Mouse (Mus musculus) liver, postnatal 0 days (tissue): ENCODE measurements around the gene Cubn. TPM values are rescaled to one million over a fixed set of nuclear protein-coding genes. Genes with fewer than 3 reads are reported as not detected.

Source experiments
- ATAC-seq: fragments of 200-750 bp; cut with Nextera tagmentation; 2 replicates; pipeline ENCODE4 v1.8.0; 2017; ENCODE audit warnings: mild to moderate bottlenecking, moderate library complexity
- DNase-seq: peaks from one replicate; pipeline ENCODE4 v3.0.0-alpha.2; 2016
- H3K27ac ChIP-seq: fragments of 300-500 bp; sonication (generic); 2 replicates; pipeline ENCODE4 v1.5.1; 2014; ENCODE audit warnings: antibody characterized with exemption, moderate library complexity, mild to moderate bottlenecking, low read depth
- H3K27me3 ChIP-seq: fragments of 300-500 bp; sonication (generic); 2 replicates; pipeline ENCODE4 v1.6.1; 2014; ENCODE audit warnings: low read length, control low read depth, mixed read lengths; ENCODE audit not compliant: insufficient read depth
- H3K36me3 ChIP-seq: fragments of 300-500 bp; sonication (generic); replicated peaks from 2 replicates; pipeline ENCODE4 v1.6.1; 2014; ENCODE audit warnings: mild to moderate bottlenecking, control low read depth, low read length, moderate library complexity, mixed read lengths; ENCODE audit not compliant: insufficient read depth
- H3K4me1 ChIP-seq: fragments of 300-500 bp; sonication (generic); 2 replicates; pipeline ENCODE4 v1.6.1; 2014; ENCODE audit warnings: antibody characterized with exemption, mild to moderate bottlenecking, control low read depth; ENCODE audit not compliant: insufficient read depth
- H3K4me2 ChIP-seq: fragments of 300-500 bp; sonication (generic); 2 replicates; pipeline ENCODE4 v1.6.1; 2014; ENCODE audit warnings: low read depth, mild to moderate bottlenecking, low read length, moderate library complexity, mixed read lengths
- H3K4me3 ChIP-seq: fragments of 300-500 bp; sonication (generic); 2 replicates; pipeline ENCODE4 v1.5.1; 2014; ENCODE audit warnings: low read depth, low read length
- H3K9ac ChIP-seq: fragments of 300-500 bp; sonication (generic); replicated peaks from 2 replicates; pipeline ENCODE4 v1.6.1; 2014; ENCODE audit warnings: mild to moderate bottlenecking, moderate library complexity
- H3K9me3 ChIP-seq: fragments of 300-500 bp; sonication (generic); 2 replicates; pipeline ENCODE4 v1.6.1; 2016; ENCODE audit warnings: mild to moderate bottlenecking, control low read depth, low read length, mixed read lengths
- CTCF ChIP-seq: sonication (generic); IDR thresholded peaks from 2 replicates; pipeline ENCODE4 v1.5.1; 2016; ENCODE audit warnings: antibody characterized with exemption, low read depth
- EP300 ChIP-seq: IDR thresholded peaks from 2 replicates; pipeline ENCODE4 v1.6.1; 2016; ENCODE audit warnings: antibody characterized with exemption, low read depth, mild to moderate bottlenecking
- WGBS: fragments of 180-500 bp; shearing (Covaris S2); extraction: QIAGEN DNeasy Blood & Tissue Kit; methylation state at CpG from one replicate; pipeline ENCODE4 v1.1.7; 2014; ENCODE audit not compliant: insufficient replicate concordance; 5-methylcytosine and 5-hydroxymethylcytosine counted together
- polyA plus RNA-seq: library from polyadenylated mRNA; unstranded; fragments of >200 nt; fragmentation: Nextera tagmentation; extraction: Ambion mirVana; gene quantifications from 2 replicates; pipeline ENCODE4 v1.2.1, GENCODE M21; 2015

Gene Cubn
- not detected in 2 replicates for polyA plus RNA-seq

- H3K4me2 ChIP-seq, result no peak within 1 kb of the TSS
- DNase-seq (no peak), ATAC-seq (no peak)
- H3K27ac ChIP-seq, result no peak within 1 kb of the TSS
- no peaks in the 10 kb centered on the region for H3K4me1 ChIP-seq
- no peaks in the 10 kb centered on the region for H3K27me3 ChIP-seq
- 62% methylated on average over 8 of the region's 8 CpGs for WGBS
- no peak within 1 kb of the TSS for H3K9ac ChIP-seq
- H3K4me3 ChIP-seq, result no peak within 1 kb of the TSS
- TF ChIP-seq EP300 (no peak), CTCF (no peak)
- no peaks in the 10 kb centered on the region for H3K9me3 ChIP-seq
- H3K36me3 ChIP-seq, result no peaks in the 10 kb centered on the region
These were observed at the start of gene Cubn for GRCm38 (mm10) chr2:13491734-13492133. TSS of gene Cubn (minus strand) at chr2:13491813.

GRCm38 (mm10) chr2:13539860-13540259, 48.2 kb upstream of the Cubn start:
- DNase-seq (no peak), ATAC-seq (no peak)
- Histone ChIP-seq H3K36me3 (no peaks in the 10 kb centered on the region), H3K9ac (no peak overlapping the region), H3K4me2 (no peak overlapping the region), H3K27ac (no peak overlapping the region), H3K4me3 (no peak overlapping the region), H3K9me3 (no peaks in the 10 kb centered on the region), H3K4me1 (peaks cover 21% of the 10 kb centered on the region), H3K27me3 (no peaks in the 10 kb centered on the region)
- TF ChIP-seq CTCF (no peak), EP300 (no peak)
- WGBS, result 48% methylated on average over 1 of the region's 1 CpGs

GRCm38 (mm10) chr2:13538704-13539377, 47.2 kb upstream of the Cubn start:
- DNase-seq, result no peak
- no peak for TF ChIP-seq EP300
- Histone ChIP-seq H3K9ac (no peak overlapping the region), H3K36me3 (no peaks in the 10 kb centered on the region), H3K27me3 (no peaks in the 10 kb centered on the region), H3K9me3 (no peaks in the 10 kb centered on the region), H3K4me1 (peaks cover 23% of the 10 kb centered on the region), H3K4me3 (no peak overlapping the region), H3K27ac (peak overlapping the region; percentile 36; the same call in 1 of the 2 replicates), H3K4me2 (peak overlapping the region; percentile 24; the same call in 1 of the 2 replicates)
- no peak for ATAC-seq
- WGBS, result 41% methylated on average over 6 of the region's 6 CpGs

- DNase-seq, result no peak
- Histone ChIP-seq H3K9ac (no peak overlapping the region; the same call in 1 of the 2 replicates), H3K36me3 (no peaks in the 10 kb centered on the region), H3K4me1 (peaks cover 24% of the 10 kb centered on the region), H3K4me2 (peak overlapping the region; percentile 24; the same call in 1 of the 2 replicates), H3K27ac (peak overlapping the region; percentile 71), H3K9me3 (no peaks in the 10 kb centered on the region), H3K27me3 (no peaks in the 10 kb centered on the region), H3K4me3 (no peak overlapping the region)
- ATAC-seq, result peak; percentile 75
- TF ChIP-seq CTCF (no peak), EP300 (no peak)
- 55% methylated on average over 2 of the region's 2 CpGs for WGBS
These were observed 46.6 kb upstream of the Cubn start for GRCm38 (mm10) chr2:13538258-13538657.

- Histone ChIP-seq H3K27me3 (no peaks in the 10 kb centered on the region), H3K4me2 (peak overlapping the region; percentile 24; the same call in 1 of the 2 replicates), H3K9me3 (no peaks in the 10 kb centered on the region), H3K9ac (no peak overlapping the region; the same call in 1 of the 2 replicates), H3K4me1 (peaks cover 22% of the 10 kb centered on the region), H3K4me3 (no peak overlapping the region), H3K27ac (peak overlapping the region; percentile 71), H3K36me3 (no peaks in the 10 kb centered on the region)
- WGBS, result 32% methylated on average over 2 of the region's 2 CpGs
- ATAC-seq (peak; percentile 60), DNase-seq (peak; percentile 70)
- TF ChIP-seq CTCF, result peak; percentile 71
- TF ChIP-seq EP300, result no peak
These were observed 46.1 kb upstream of the Cubn start for GRCm38 (mm10) chr2:13537733-13538132.

- Histone ChIP-seq H3K36me3 (no peaks in the 10 kb centered on the region), H3K4me1 (peaks cover 22% of the 10 kb centered on the region), H3K27me3 (no peaks in the 10 kb centered on the region), H3K4me3 (no peak overlapping the region), H3K9me3 (no peaks in the 10 kb centered on the region), H3K9ac (no peak overlapping the region), H3K4me2 (no peak overlapping the region), H3K27ac (no peak overlapping the region)
- peak; percentile 63 for ATAC-seq
- peak; percentile 46 for TF ChIP-seq CTCF
- no peak for TF ChIP-seq EP300
- no peak for DNase-seq
These were observed 45.1 kb upstream of the Cubn start for GRCm38 (mm10) chr2:13536747-13537146.
